Mouse (Mus musculus) MEL (cell line): ENCODE results near the gene Ube2m. TPM values are rescaled to one million over a fixed set of nuclear protein-coding genes. Genes with fewer than 3 reads are reported as not detected.

Source experiments
- DNase-seq: peaks from one replicate; pipeline ENCODE4 v3.0.0; 2011; ENCODE audit warnings: low read depth, low spot score
- H3K27ac ChIP-seq: 2 replicates; pipeline ENCODE4 v1.5.1; 2012; ENCODE audit warnings: low read depth, mild to moderate bottlenecking, control low read depth, low read length, moderate library complexity; ENCODE audit not compliant: control insufficient read depth
- H3K27me3 ChIP-seq, 2 experiments: fragments of 150-350 bp in 1 of 2; sonication (generic) in 1 of 2; 2 replicates each; pipeline ENCODE4 v1.6.1; 2012; ENCODE audit warnings: low read length in 2 of 2, mild to moderate bottlenecking in 2 of 2, improper control_type of control experiment in 1 of 2, moderate library complexity in 1 of 2; ENCODE audit not compliant: insufficient read depth in 2 of 2, control insufficient read depth in 1 of 2
- H3K36me3 ChIP-seq, 2 experiments: 2 replicates each; pipeline ENCODE4 v1.6.1; 2012 to 2014; ENCODE audit warnings: low read length in 2 of 2, improper control_type of control experiment in 1 of 2, inconsistent platforms in 1 of 2, mild to moderate bottlenecking in 1 of 2; ENCODE audit not compliant: insufficient read depth in 2 of 2, control insufficient read depth in 1 of 2
- H3K4me1 ChIP-seq, 2 experiments: fragments of 150-350 bp in 1 of 2; sonication (generic) in 1 of 2; 2 replicates each; pipeline ENCODE4 v1.6.1; 2012; ENCODE audit warnings: low read length in 2 of 2, improper control_type of control experiment in 1 of 2, mild to moderate bottlenecking in 1 of 2; ENCODE audit not compliant: insufficient read depth in 2 of 2, control insufficient read depth in 1 of 2
- H3K4me3 ChIP-seq, 2 experiments: fragments of 150-350 bp in 1 of 2; sonication (generic) in 1 of 2; 2 replicates each; pipeline ENCODE4 v1.5.1; 2012; ENCODE audit warnings: low read depth in 2 of 2, low read length in 2 of 2, mild to moderate bottlenecking in 2 of 2, moderate library complexity in 2 of 2, control low read depth in 1 of 2, improper control_type of control experiment in 1 of 2; ENCODE audit not compliant: control insufficient read depth in 1 of 2, insufficient read depth in 1 of 2
- H3K79me2 ChIP-seq: 2 replicates; pipeline ENCODE4 v1.6.1; 2012; ENCODE audit warnings: mild to moderate bottlenecking, low read length, moderate library complexity; ENCODE audit not compliant: control insufficient read depth, poor library complexity, insufficient read depth
- H3K9ac ChIP-seq: 2 replicates; pipeline ENCODE4 v1.6.1; 2012; ENCODE audit warnings: low read depth, mild to moderate bottlenecking, control low read depth, low read length, moderate library complexity; ENCODE audit not compliant: control insufficient read depth, poor library complexity, severe bottlenecking
- H3K9me3 ChIP-seq: fragments of 150-350 bp; sonication (generic); replicated peaks from 2 replicates; pipeline ENCODE4 v1.6.1; 2012; ENCODE audit warnings: mild to moderate bottlenecking, low read length, improper control_type of control experiment, moderate library complexity; ENCODE audit not compliant: insufficient read depth
- BHLHE40 ChIP-seq: IDR thresholded peaks from 2 replicates; pipeline ENCODE4 v1.6.1; 2012; ENCODE audit warnings: low read depth, mild to moderate bottlenecking, inconsistent platforms, low read length, improper control_type of control experiment, borderline replicate concordance
- CHD1 ChIP-seq: IDR thresholded peaks from 2 replicates; pipeline ENCODE4 v1.6.1; 2012; ENCODE audit warnings: low read depth, mild to moderate bottlenecking, inconsistent platforms, low read length, improper control_type of control experiment
- CHD2 ChIP-seq: IDR thresholded peaks from 2 replicates; pipeline ENCODE4 v1.6.1; 2011; ENCODE audit warnings: low read length, improper control_type of control experiment
- CTCF ChIP-seq, 3 experiments: IDR thresholded peaks in 2 of 3; conservative IDR thresholded peaks in 1 of 3; 2 replicates each; pipeline ENCODE4 v1.5.1; 2011 to 2012; ENCODE audit warnings: low read length in 3 of 3, low read depth in 2 of 3, mild to moderate bottlenecking in 2 of 3, improper control_type of control experiment in 1 of 3, inconsistent platforms in 1 of 3, mixed read lengths in 1 of 3, moderate library complexity in 1 of 3; ENCODE audit not compliant: control insufficient read depth in 1 of 3, insufficient read depth in 1 of 3, poor library complexity in 1 of 3, severe bottlenecking in 1 of 3
- E2F4 ChIP-seq: IDR thresholded peaks from 2 replicates; pipeline ENCODE4 v1.6.1; 2011; ENCODE audit warnings: low read depth, low read length, improper control_type of control experiment, borderline replicate concordance
- ELF1 ChIP-seq: IDR thresholded peaks from 2 replicates; pipeline ENCODE4 v1.6.1; 2014; ENCODE audit warnings: low read depth, mild to moderate bottlenecking, inconsistent platforms, low read length, improper control_type of control experiment, moderate library complexity
- ETS1 ChIP-seq: IDR thresholded peaks from 2 replicates; pipeline ENCODE4 v1.6.1; 2012; ENCODE audit warnings: low read depth, mild to moderate bottlenecking, inconsistent platforms, low read length, improper control_type of control experiment, moderate library complexity
- GATA1 ChIP-seq: IDR thresholded peaks from 2 replicates; pipeline ENCODE4 v1.6.1; 2011; ENCODE audit warnings: low read depth, low read length, improper control_type of control experiment
- HCFC1 ChIP-seq: IDR thresholded peaks from 2 replicates; pipeline ENCODE4 v1.6.1; 2012; ENCODE audit warnings: low read depth, mild to moderate bottlenecking, inconsistent platforms, low read length, improper control_type of control experiment, moderate library complexity
- JUND ChIP-seq: IDR thresholded peaks from 2 replicates; pipeline ENCODE4 v1.6.1; 2011; ENCODE audit warnings: low read depth, mild to moderate bottlenecking, improper control_type of control experiment, low read length
- MAFK ChIP-seq: IDR thresholded peaks from 2 replicates; pipeline ENCODE4 v1.6.1; 2011; ENCODE audit warnings: low read depth, mild to moderate bottlenecking, low read length, improper control_type of control experiment, borderline replicate concordance
- MAX ChIP-seq: IDR thresholded peaks from 2 replicates; pipeline ENCODE4 v1.6.1; 2011; ENCODE audit warnings: low read length, improper control_type of control experiment
- MAZ ChIP-seq: IDR thresholded peaks from 2 replicates; pipeline ENCODE4 v1.6.1; 2012; ENCODE audit warnings: low read depth, mild to moderate bottlenecking, inconsistent platforms, low read length, improper control_type of control experiment
- MEF2A ChIP-seq: IDR thresholded peaks from 2 replicates; pipeline ENCODE4 v1.6.1; 2014; ENCODE audit warnings: low read depth, mild to moderate bottlenecking, inconsistent platforms, low read length, improper control_type of control experiment; ENCODE audit not compliant: poor library complexity, insufficient replicate concordance, severe bottlenecking; ENCODE audit errors: extremely low read depth
- MXI1 ChIP-seq: IDR thresholded peaks from 2 replicates; pipeline ENCODE4 v1.6.1; 2011; ENCODE audit warnings: mild to moderate bottlenecking, low read depth, low read length, improper control_type of control experiment
- MYB ChIP-seq: IDR thresholded peaks from 2 replicates; pipeline ENCODE4 v1.6.1; 2011; ENCODE audit warnings: mild to moderate bottlenecking, low read depth, low read length, improper control_type of control experiment
- MYC ChIP-seq: IDR thresholded peaks from 2 replicates; pipeline ENCODE4 v1.6.1; 2011; ENCODE audit warnings: low read depth, mild to moderate bottlenecking, low read length, improper control_type of control experiment, moderate library complexity
- NELFE ChIP-seq: IDR thresholded peaks from 2 replicates; pipeline ENCODE4 v1.6.1; 2011; ENCODE audit warnings: low read depth, low read length, improper control_type of control experiment
- NRF1 ChIP-seq: IDR thresholded peaks from 2 replicates; pipeline ENCODE4 v1.6.1; 2014; ENCODE audit warnings: low read depth, mild to moderate bottlenecking, inconsistent platforms, low read length, improper control_type of control experiment, moderate library complexity; ENCODE audit not compliant: poor library complexity, insufficient read depth, severe bottlenecking
- POLR2AphosphoS2 ChIP-seq: IDR thresholded peaks from 2 replicates; pipeline ENCODE4 v1.6.1; 2011; ENCODE audit warnings: low read length, improper control_type of control experiment
- RAD21 ChIP-seq: IDR thresholded peaks from 2 replicates; pipeline ENCODE4 v1.6.1; 2011; ENCODE audit warnings: mild to moderate bottlenecking, low read depth, low read length, improper control_type of control experiment
- RCOR1 ChIP-seq: IDR thresholded peaks from 2 replicates; pipeline ENCODE4 v1.6.1; 2012; ENCODE audit warnings: low read depth, mild to moderate bottlenecking, inconsistent platforms, low read length, improper control_type of control experiment
- SMC3 ChIP-seq: IDR thresholded peaks from 2 replicates; pipeline ENCODE4 v1.6.1; 2011; ENCODE audit warnings: low read depth, low read length, improper control_type of control experiment
- TAL1 ChIP-seq: IDR thresholded peaks from 2 replicates; pipeline ENCODE4 v1.6.1; 2012; ENCODE audit warnings: mild to moderate bottlenecking, inconsistent platforms, low read length, moderate library complexity, mixed read lengths
- TBP ChIP-seq: IDR thresholded peaks from 2 replicates; pipeline ENCODE4 v1.8.0; 2011; ENCODE audit warnings: low read depth, low read length, improper control_type of control experiment
- USF1 ChIP-seq: IDR thresholded peaks from 2 replicates; pipeline ENCODE4 v1.6.1; 2014; ENCODE audit warnings: low read depth, mild to moderate bottlenecking, inconsistent platforms, low read length, improper control_type of control experiment, moderate library complexity
- USF2 ChIP-seq, 2 experiments: IDR thresholded peaks; 2 replicates each; pipeline ENCODE4 v1.6.1; 2011 to 2012; ENCODE audit warnings: improper control_type of control experiment in 2 of 2, low read length in 2 of 2, borderline replicate concordance in 1 of 2, inconsistent platforms in 1 of 2, low read depth in 1 of 2, mild to moderate bottlenecking in 1 of 2; ENCODE audit not compliant: insufficient read depth in 1 of 2
- ZMIZ1 ChIP-seq: IDR thresholded peaks from 2 replicates; pipeline ENCODE4 v1.6.1; 2012; ENCODE audit warnings: low read depth, mild to moderate bottlenecking, inconsistent platforms, low read length, improper control_type of control experiment, moderate library complexity
- polyA plus RNA-seq, 2 experiments: library from polyadenylated mRNA; stranded (reverse) in 1 of 2; unstranded in 1 of 2; fragments of >175 nt in 1 of 2; fragments of >200 nt in 1 of 2; gene quantifications; 2 replicates each; pipeline versions ENCODE4 v1.2.1 to v1.2.4; 2012; ENCODE audit warnings: low replicate concordance in 2 of 2, low read depth in 1 of 2; ENCODE audit not compliant: insufficient read length in 2 of 2, insufficient read depth in 1 of 2, missing spikeins in 1 of 2
- total RNA-seq: library from RNA; depleted of rRNA; stranded (reverse); fragments of 300-350 nt; gene quantifications from 2 replicates; pipeline ENCODE4 v1.2.3, GENCODE M21; 2012

Ube2m gene
- total and polyA plus RNA-seq, 3 experiments: 134 to 336 TPM; not detected in 1

- TF ChIP-seq RAD21 (no peak), E2F4 (no peak), MYC (no peak)
Measured at GRCm38 (mm10) chr7:13028986-13029385, 9.1 kb downstream of the Ube2m start (continued).

GRCm38 (mm10) chr7:13025511-13026112 lies 12.5 kb downstream of the Ube2m start:
- Histone ChIP-seq H3K36me3 (peaks cover 21 to 32% of the 10 kb centered on the region in 2 experiments), H3K9ac (peak overlapping the region; percentile 99), H3K27ac (peak overlapping the region; percentile 74; the same call in 1 of the 2 replicates), H3K79me2 (peaks cover 34% of the 10 kb centered on the region), H3K9me3 (no peaks in the 10 kb centered on the region), H3K27me3 (no peaks in the 10 kb centered on the region)
- TF ChIP-seq USF1 (no peak), JUND (no peak), RCOR1 (no peak), ETS1 (no peak), CHD1 (no peak), NELFE (no peak), MXI1 (no peak), ELF1 (no peak)
- TF ChIP-seq, all 39 proteins: peak for 0
- Histone ChIP-seq H3K4me3 (peak overlapping the region; percentile 82 to 99), H3K4me1 (peaks cover 2 to 23% of the 10 kb centered on the region in 2 experiments; a peak in 3 of 4 replicates)
- peak; percentile 22 for DNase-seq

- H3K27ac ChIP-seq: peak overlapping the region; percentile 74
- H3K4me3 ChIP-seq: peak overlapping the region; percentile 82 to 99
- H3K36me3 ChIP-seq: peaks cover 21 to 32% of the 10 kb centered on the region in 2 experiments
- H3K79me2 ChIP-seq: peaks cover 34% of the 10 kb centered on the region
- H3K4me1 ChIP-seq: peaks cover 2 to 23% of the 10 kb centered on the region in 2 experiments; a peak in 3 of 4 replicates
- peak overlapping the region; percentile 99 for H3K9ac ChIP-seq
- H3K9me3 ChIP-seq: no peaks in the 10 kb centered on the region
- H3K27me3 ChIP-seq: no peaks in the 10 kb centered on the region; a peak in 1 of 4 replicates
- peak; percentile 78 for DNase-seq
- TF ChIP-seq USF2 (IDR thresholded peaks at IDR 0.05; ENCODE audit: borderline replicate concordance in 1 of 2, insufficient read depth in 1 of 2, low read depth in 1 of 2, low read length in 2 of 2): no peak
- no peak for TF ChIP-seq POLR2AphosphoS2
- TF ChIP-seq MEF2A: no peak
- peak; percentile 6; the same call in 1 of the 2 replicates for TF ChIP-seq BHLHE40
- peak; percentile 70 for TF ChIP-seq NRF1
- TF ChIP-seq RAD21: no peak
- no peak for TF ChIP-seq MAZ
- no peak; the same call in 1 of the 2 replicates for TF ChIP-seq MXI1
- peak in 2 of 3 experiments; percentile 7 to 28; a peak in 3 of 6 replicates for TF ChIP-seq CTCF (IDR thresholded peaks at IDR 0.05 in 2 of 3, conservative IDR thresholded peaks at IDR 0.05 in 1 of 3; ENCODE audit: control insufficient read depth in 1 of 3, insufficient read depth in 1 of 3, low read depth in 2 of 3, low read length in 3 of 3, poor library complexity in 1 of 3, severe bottlenecking in 1 of 3)
- no peak for TF ChIP-seq JUND
- no peak for TF ChIP-seq GATA1
- TF ChIP-seq NELFE: no peak
- TF ChIP-seq CHD1: no peak
- TF ChIP-seq ETS1: no peak
- TF ChIP-seq ZMIZ1: no peak
- peak; percentile 65 for TF ChIP-seq HCFC1
- TF ChIP-seq MAX: no peak
- TF ChIP-seq CHD2: peak; percentile 14; the same call in 1 of the 2 replicates
- no peak for TF ChIP-seq MAFK
- no peak for TF ChIP-seq SMC3
- TF ChIP-seq TAL1: no peak
- TF ChIP-seq MYC: no peak
- TF ChIP-seq TBP: no peak
- no peak for TF ChIP-seq MYB
Measured at GRCm38 (mm10) chr7:13024805-13025204, 13.3 kb downstream of the Ube2m start.
